Mouse (Mus musculus): ENCODE results near the gene Rbm18. TPM values are rescaled to one million over a fixed set of nuclear protein-coding genes. Genes with fewer than 3 reads are reported as not detected.
A peak's percentile ranks its signal among the peaks of the same experiment; 100 is the strongest.
"Not testable (repeated sequence)": the region's sequence is repeated elsewhere in the genome, so short reads cannot be mapped to it uniquely, and the experiment has no call there.

Gene Rbm18
- polyA plus RNA-seq (2014; fragmentation: Nextera tagmentation; extraction: Ambion mirVana), result 71.1 and 76.4 TPM in 2 replicates

DNA sequence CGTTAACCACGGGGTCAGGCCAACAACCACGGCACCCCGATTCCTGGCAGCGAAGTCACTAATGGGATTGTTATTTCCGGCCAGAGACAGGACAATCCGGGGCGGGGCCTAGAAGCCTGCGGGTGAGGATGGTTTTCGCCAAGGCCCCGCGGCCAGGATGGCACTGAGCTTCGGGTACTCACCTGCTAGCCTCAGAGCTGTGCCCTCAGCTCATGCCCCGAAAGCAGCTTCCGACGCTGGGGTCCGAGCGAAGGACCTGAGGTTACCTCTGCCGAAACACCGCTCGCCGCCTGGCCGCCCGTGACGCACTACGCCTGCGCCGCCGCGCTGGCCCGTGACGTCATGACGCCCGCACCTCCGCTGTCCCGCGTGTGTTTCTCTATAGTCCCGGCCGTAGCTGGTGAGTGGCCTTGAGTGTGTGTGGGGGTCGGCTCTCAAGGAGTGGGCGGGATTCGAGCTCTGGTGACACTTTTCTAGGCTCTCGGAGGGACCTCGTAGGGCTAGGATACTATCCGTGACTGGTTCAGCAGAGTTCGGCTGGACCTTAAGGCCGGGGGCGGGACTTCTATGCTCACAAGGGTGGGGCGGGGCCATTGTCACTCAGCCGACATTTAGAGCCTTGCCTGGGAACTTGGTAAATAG lies at the start of gene Rbm18, which contains the start of gene Mrrf:
Gene Rbm18, minus strand, starts transcription at position 474 of the 642 bp plus-strand sequence.
Gene Mrrf, plus strand, starts transcription at position 90 of the 642 bp plus-strand sequence.
- Histone ChIP-seq H3K9ac (peak within 1 kb of the TSS; percentile 82), H3K4me2 (peak within 1 kb of the TSS; percentile 86), H3K4me3 (ENCODE audit: low read depth, low read length) (peak within 1 kb of the TSS; percentile 78), H3K9me3 (ENCODE audit: low read depth, low read length) (no peaks in the 10 kb centered on the region), H3K36me3 (ENCODE audit: insufficient read depth) (peaks cover 28% of the 10 kb centered on the region), H3K27ac (ENCODE audit: low read depth) (peak within 1 kb of the TSS; percentile 92), H3K27me3 (ENCODE audit: insufficient read depth, low read length) (no peaks in the 10 kb centered on the region), H3K4me1 (ENCODE audit: insufficient read depth) (peaks cover 7% of the 10 kb centered on the region; the same call in 1 of the 2 replicates)
- DNase-seq (peak; percentile 95), ATAC-seq (ENCODE audit: insufficient read depth) (peak; percentile 98)
- no peak for TF ChIP-seq CTCF (IDR thresholded peaks at IDR 0.05; ENCODE audit: low read depth)
- under 1% methylated on average over 50 of the region's 50 CpGs for WGBS

- peak; percentile 87 for ATAC-seq (ENCODE audit: insufficient read depth)
- no peak overlapping the region for H3K9ac ChIP-seq
- peak; percentile 88 for DNase-seq
- 33% methylated on average over 6 of the region's 6 CpGs for WGBS
- H3K4me1 ChIP-seq (ENCODE audit: insufficient read depth), result peaks cover 15% of the 10 kb centered on the region
- no peak overlapping the region for H3K4me2 ChIP-seq
- no peak overlapping the region for H3K4me3 ChIP-seq (ENCODE audit: low read depth, low read length)
- no peak for TF ChIP-seq CTCF (IDR thresholded peaks at IDR 0.05; ENCODE audit: low read depth)
- H3K27ac ChIP-seq (ENCODE audit: low read depth), result peak overlapping the region; percentile 81
- H3K9me3 ChIP-seq (ENCODE audit: low read depth, low read length), result no peaks in the 10 kb centered on the region
- no peaks in the 10 kb centered on the region for H3K27me3 ChIP-seq (ENCODE audit: insufficient read depth, low read length)
- H3K36me3 ChIP-seq (ENCODE audit: insufficient read depth), result peaks cover 1% of the 10 kb centered on the region; the same call in 1 of the 2 replicates
Measured at GRCm38 (mm10) chr2:36184876-36185275, 48.3 kb upstream of the Rbm18 start.

GRCm38 (mm10) chr2:36184192-36184591 lies 47.6 kb upstream of the Rbm18 start:
- Histone ChIP-seq H3K36me3 (ENCODE audit: insufficient read depth) (peaks cover 8% of the 10 kb centered on the region; the same call in 1 of the 2 replicates), H3K4me1 (ENCODE audit: insufficient read depth) (peaks cover 15% of the 10 kb centered on the region), H3K27me3 (ENCODE audit: insufficient read depth, low read length) (no peaks in the 10 kb centered on the region), H3K9ac (no peak overlapping the region), H3K4me3 (ENCODE audit: low read depth, low read length) (no peak overlapping the region), H3K9me3 (ENCODE audit: low read depth, low read length) (no peaks in the 10 kb centered on the region), H3K4me2 (no peak overlapping the region), H3K27ac (ENCODE audit: low read depth) (peak overlapping the region; percentile 81)
- 0 out of 2 replicates have a peak, but pooled peaks have one; percentile 28 for ATAC-seq (ENCODE audit: insufficient read depth)
- TF ChIP-seq CTCF (IDR thresholded peaks at IDR 0.05; ENCODE audit: low read depth), result no peak
- WGBS, result 82% methylated on average over 2 of the region's 2 CpGs
- no peak for DNase-seq

DNA sequence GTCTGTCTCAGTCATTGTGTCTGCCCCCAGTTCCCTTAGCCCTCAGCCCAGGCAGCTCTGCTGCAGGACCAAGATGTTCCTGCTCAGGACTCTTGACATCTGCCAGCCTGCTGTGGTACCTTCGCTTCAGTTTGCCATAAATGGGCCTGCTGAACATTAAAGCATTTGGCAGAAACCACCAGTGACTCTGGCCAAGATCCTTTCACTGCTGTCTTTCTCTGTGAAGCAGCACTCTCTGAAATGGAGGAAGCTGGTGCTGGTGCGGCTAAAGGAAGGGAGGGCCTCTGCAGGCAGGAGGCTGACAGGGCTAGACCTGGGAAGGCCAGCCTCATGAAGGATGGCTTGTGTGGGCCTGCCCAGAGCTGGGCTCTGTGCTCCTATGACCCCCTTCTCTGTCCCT lies 46.7 kb upstream of the Rbm18 start:
- peak overlapping the region; percentile 81 for H3K27ac ChIP-seq (ENCODE audit: low read depth)
- DNase-seq (peak; percentile 71), ATAC-seq (ENCODE audit: insufficient read depth) (0 out of 2 replicates have a peak, but pooled peaks have one; percentile 45)
- no peak overlapping the region for H3K9ac ChIP-seq
- H3K27me3 ChIP-seq (ENCODE audit: insufficient read depth, low read length), result no peaks in the 10 kb centered on the region
- no peaks in the 10 kb centered on the region for H3K9me3 ChIP-seq (ENCODE audit: low read depth, low read length)
- no peak overlapping the region for H3K4me2 ChIP-seq
- WGBS, result 53% methylated on average over 2 of the region's 2 CpGs
- no peak for TF ChIP-seq CTCF (IDR thresholded peaks at IDR 0.05; ENCODE audit: low read depth)
- H3K4me3 ChIP-seq (ENCODE audit: low read depth, low read length), result no peak overlapping the region
- H3K36me3 ChIP-seq (ENCODE audit: insufficient read depth), result peaks cover 8% of the 10 kb centered on the region; the same call in 1 of the 2 replicates
- H3K4me1 ChIP-seq (ENCODE audit: insufficient read depth), result peaks cover 15% of the 10 kb centered on the region

GRCm38 (mm10) chr2:36181587-36182368 lies 45.2 kb upstream of the Rbm18 start:
- not testable (repeated sequence) for DNase-seq; H3K4me2 ChIP-seq; H3K27me3 ChIP-seq (ENCODE audit: insufficient read depth, low read length); H3K27ac ChIP-seq (ENCODE audit: low read depth); H3K4me3 ChIP-seq (ENCODE audit: low read depth, low read length); ATAC-seq (ENCODE audit: insufficient read depth); H3K9me3 ChIP-seq (ENCODE audit: low read depth, low read length); H3K9ac ChIP-seq
- WGBS, result 84% methylated on average over 4 of the region's 4 CpGs
- peaks cover 15% of the 10 kb centered on the region for H3K4me1 ChIP-seq (ENCODE audit: insufficient read depth)
- H3K36me3 ChIP-seq (ENCODE audit: insufficient read depth), result peaks cover 15% of the 10 kb centered on the region; the same call in 1 of the 2 replicates

- Histone ChIP-seq H3K4me1 (ENCODE audit: insufficient read depth) (peaks cover 12% of the 10 kb centered on the region), H3K27ac (ENCODE audit: low read depth) (no peak overlapping the region), H3K4me3 (ENCODE audit: low read depth, low read length) (no peak overlapping the region), H3K27me3 (ENCODE audit: insufficient read depth, low read length) (no peaks in the 10 kb centered on the region), H3K9ac (no peak overlapping the region), H3K4me2 (no peak overlapping the region), H3K9me3 (ENCODE audit: low read depth, low read length) (no peaks in the 10 kb centered on the region), H3K36me3 (ENCODE audit: insufficient read depth) (peaks cover 15% of the 10 kb centered on the region; the same call in 1 of the 2 replicates)
- no peak for DNase-seq
- 44% methylated on average over 3 of the region's 3 CpGs for WGBS
- no peak for TF ChIP-seq CTCF (IDR thresholded peaks at IDR 0.05; ENCODE audit: low read depth)
- ATAC-seq (ENCODE audit: insufficient read depth), result no peak
Measured at GRCm38 (mm10) chr2:36179487-36179886, 42.9 kb upstream of the Rbm18 start.

DNA sequence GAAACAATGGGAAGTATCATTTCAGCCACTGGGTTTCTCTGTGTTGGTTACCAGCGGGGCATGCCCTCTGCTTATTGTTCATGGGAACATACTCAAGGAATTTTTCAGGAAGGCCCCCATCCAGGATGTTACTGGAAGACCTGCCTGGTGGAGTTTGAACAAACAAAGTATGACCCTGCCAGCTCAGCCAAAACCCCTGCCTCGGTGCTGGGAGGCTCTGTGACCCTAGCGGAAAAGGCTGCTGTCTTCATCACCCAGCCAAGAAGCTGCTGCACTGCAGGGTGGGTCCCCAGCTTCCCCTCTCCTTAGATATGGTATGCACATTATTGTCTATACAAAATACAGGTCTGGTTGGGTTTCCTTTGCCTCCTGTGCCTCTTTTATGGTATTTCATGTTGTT lies 36.0 kb upstream of the Rbm18 start:
- no peak for TF ChIP-seq CTCF (IDR thresholded peaks at IDR 0.05; ENCODE audit: low read depth)
- H3K27me3 ChIP-seq (ENCODE audit: insufficient read depth, low read length), result no peaks in the 10 kb centered on the region
- H3K36me3 ChIP-seq (ENCODE audit: insufficient read depth), result 0 out of 2 replicates have a peak, but pooled peaks cover 2% of the 10 kb centered on the region
- H3K9ac ChIP-seq, result no peak overlapping the region
- ATAC-seq (ENCODE audit: insufficient read depth), result no peak
- peak; percentile 46 for DNase-seq
- H3K4me2 ChIP-seq, result no peak overlapping the region
- no peaks in the 10 kb centered on the region for H3K4me1 ChIP-seq (ENCODE audit: insufficient read depth)
- no peak overlapping the region for H3K4me3 ChIP-seq (ENCODE audit: low read depth, low read length)
- H3K9me3 ChIP-seq (ENCODE audit: low read depth, low read length), result no peaks in the 10 kb centered on the region
- H3K27ac ChIP-seq (ENCODE audit: low read depth), result peak overlapping the region; percentile 33; the same call in 1 of the 2 replicates
- 69% methylated on average over 3 of the region's 3 CpGs for WGBS
